8 mouse cellular contexts compared by ENCODE assay signal in the genomic region with DNA sequence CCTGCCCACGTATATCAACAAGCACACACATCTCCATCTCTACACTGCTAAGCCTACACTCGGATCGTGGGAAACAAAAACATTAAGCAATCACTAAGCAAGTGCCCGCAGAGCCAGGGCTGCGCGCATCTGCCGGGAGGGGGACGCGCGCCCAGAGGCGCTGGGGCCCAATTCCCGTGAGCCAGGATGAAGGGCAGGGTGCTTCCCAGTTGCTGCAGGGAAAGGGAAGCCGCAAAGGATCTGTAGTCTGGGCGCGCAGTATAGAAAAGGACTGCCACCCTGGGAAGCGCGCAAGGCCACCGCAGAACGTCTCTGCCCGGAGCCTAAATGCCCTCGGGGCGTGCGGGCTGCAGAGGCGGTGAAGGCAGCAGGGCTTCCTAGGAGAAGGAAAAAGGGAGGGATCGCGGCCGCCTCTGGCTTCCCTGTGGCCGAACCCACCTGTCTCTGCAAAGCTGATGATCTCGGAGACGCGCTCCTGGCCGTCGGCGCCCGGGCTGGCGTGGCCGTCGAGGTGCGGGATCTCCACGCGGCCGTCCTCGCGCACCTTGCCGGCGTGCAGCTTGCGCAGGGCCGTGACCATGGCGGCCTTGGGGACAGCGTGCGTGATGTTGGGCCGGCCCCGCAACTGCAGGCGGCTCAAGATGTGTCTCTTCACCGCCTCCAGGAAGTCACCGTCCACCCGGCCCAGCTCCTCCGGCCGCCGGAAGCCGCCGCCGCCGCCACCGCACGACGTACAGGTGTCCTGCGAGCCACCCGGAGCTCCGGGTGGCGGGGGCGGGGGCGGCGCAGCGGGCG. TPM values are rescaled to one million over a fixed set of nuclear protein-coding genes. Genes with fewer than 3 reads are reported as not detected.
A peak's percentile ranks its signal among the peaks of the same experiment; 100 is the strongest.
DNase-seq lines count a peak whose midpoint lies in the region; ATAC-seq and TF ChIP-seq lines count a peak whose summit lies in the region.

No protein-coding gene starts in this region.

- intact Hi-C loops in gastrocnemius, adult 2 months (cut with DNase I) = loop anchor here (5.0 kb wide), 2 partner anchors 37 to 328 kb away; no protein-coding TSS in a partner anchor

- no peaks in the 10 kb centered on the region for H3K79me2 ChIP-seq in myocyte (ENCODE audit: control insufficient read depth, insufficient read depth)

- peak overlapping the region; percentile 97 for H3K4me2 ChIP-seq in hindbrain, embryonic 16.5 days (ENCODE audit: low read length)
- H3K4me2 ChIP-seq in myocyte (ENCODE audit: low read depth) = peak overlapping the region; percentile 53

- ATAC-seq in hindbrain, embryonic 16.5 days = no peak
- no peak for ATAC-seq in megakaryocyte-erythroid progenitor cell, adult 5-6 weeks (replicated peaks; ENCODE audit: low FRiP score, low TSS enrichment, poor library complexity, severe bottlenecking)

- 1% methylated on average over 56 of the region's 76 CpGs for WGBS in hindbrain, embryonic 16.5 days

- peak overlapping the region; percentile 81 for H3K9ac ChIP-seq in hindbrain, embryonic 16.5 days (ENCODE audit: low read depth, low read length)

- H3K27me3 ChIP-seq in hindbrain, embryonic 16.5 days (replicated peaks; ENCODE audit: control insufficient read depth, insufficient read depth, low read length) = peaks cover 51% of the 10 kb centered on the region
- peaks cover 7% of the 10 kb centered on the region for H3K27me3 ChIP-seq in myocyte (ENCODE audit: control insufficient read depth, insufficient read depth, insufficient read length)

- peaks cover 32% of the 10 kb centered on the region for H3K4me1 ChIP-seq in hindbrain, embryonic 16.5 days (ENCODE audit: control insufficient read depth, insufficient read depth, low read depth, low read length)

- no peaks in the 10 kb centered on the region for H3K9me3 ChIP-seq in hindbrain, embryonic 16.5 days (ENCODE audit: control insufficient read depth, low read length)

- TF ChIP-seq POLR2A in myocyte (IDR thresholded peaks at IDR 0.05; ENCODE audit: insufficient read length, low read depth) = no peak

- H3K36me3 ChIP-seq in hindbrain, embryonic 16.5 days (ENCODE audit: control insufficient read depth, insufficient read depth, low read length) = no peaks in the 10 kb centered on the region
- no peaks in the 10 kb centered on the region for H3K36me3 ChIP-seq in myocyte (ENCODE audit: control insufficient read depth, insufficient read depth)

- H3ac ChIP-seq in myocyte (ENCODE audit: control insufficient read depth, insufficient read length) = peak overlapping the region; percentile 58

- TF ChIP-seq CTCF in gastrocnemius, adult 2 months (IDR thresholded peaks at IDR 0.05) = no peak

- no peak overlapping the region for H3K27ac ChIP-seq in gastrocnemius, adult 2 months
- peak overlapping the region; percentile 81 for H3K27ac ChIP-seq in hindbrain, embryonic 16.5 days (ENCODE audit: low read depth, low read length)

- H3K4me3 ChIP-seq in gastrocnemius, adult 2 months = peak overlapping the region; percentile 91
- peak overlapping the region; percentile 64 for H3K4me3 ChIP-seq in hindbrain, embryonic 16.5 days (ENCODE audit: low read length)
- H3K4me3 ChIP-seq in myocyte = peak overlapping the region; percentile 20

- DNase-seq in gastrocnemius, adult 2 months = no peak
- DNase-seq in gastrocnemius, adult 8-10 months (ENCODE audit: low spot score in 2 of 2) = no peak
- peak; percentile 34 to 41 for DNase-seq in right cerebral cortex, postnatal 10 days (ENCODE audit: low spot score in 2 of 2)
- no peak for DNase-seq in right cerebral cortex, postnatal 36 days (ENCODE audit: low spot score in 2 of 2)
- no peak for DNase-seq in adipocyte (ENCODE audit: low spot score)

TF ChIP-seq in myocyte, 11 proteins besides CTCF, POLR2A, EP300 and RAD21:
- TF ChIP-seq USF1 (IDR thresholded peaks at IDR 0.05; ENCODE audit: low read depth) (no peak), MYOG (IDR thresholded peaks at IDR 0.05; ENCODE audit: control insufficient read depth in 1 of 3, insufficient read depth in 1 of 3, insufficient read length in 2 of 3, low read depth in 2 of 3) (no peak), CEBPB (IDR thresholded peaks at IDR 0.05; ENCODE audit: insufficient read depth, poor library complexity, severe bottlenecking) (peak; percentile 51), POLR2AphosphoS2 (IDR thresholded peaks at IDR 0.05; ENCODE audit: insufficient read length, low read depth) (no peak), SRF (IDR thresholded peaks at IDR 0.05; ENCODE audit: control insufficient read depth, insufficient read length, low read depth) (no peak), TCF12 (IDR thresholded peaks at IDR 0.05; ENCODE audit: insufficient read depth, poor library complexity, severe bottlenecking) (no peak), MYOD1 (IDR thresholded peaks at IDR 0.05; ENCODE audit: control insufficient read depth in 1 of 3, insufficient read length in 2 of 3, low read depth in 2 of 3) (peak in 1 of 3 experiments; percentile 21), TCF3 (IDR thresholded peaks at IDR 0.05; ENCODE audit: insufficient read length, low read depth) (no peak)

RNA-seq across cellular contexts. Expression of gene Inhbb, which starts 1.7 kb away (rescaled TPM):
- total RNA-seq in gastrocnemius, adult 2 months (2021) = under 1 TPM; 0.43 to 0.89 TPM
- total RNA-seq in gastrocnemius, adult 8-10 months (2022) = 1 to 10 TPM in 1 of 4 experiments, under 1 TPM in 3; 0.39 to 1.3 (median 0.67) TPM
- 2.7 and 2.8 TPM in 2 replicates for polyA plus RNA-seq in hindbrain, embryonic 16.5 days (2015; fragmentation: Nextera tagmentation; extraction: Ambion mirVana)
- polyA plus RNA-seq in myocyte (2012; fragmentation: generic; extraction: Trizol) = 8.3 TPM
- not detected in 2 replicates for total RNA-seq in megakaryocyte-erythroid progenitor cell, adult 5-6 weeks (2014; fragmentation: Nextera tagmentation)
- not detected in 2 replicates for total RNA-seq in megakaryocyte-erythroid progenitor cell, adult 5-6 weeks (2017)

Comparison
In these comparisons a context has a peak if more than half of its experiments do, and no peak if none do; other contexts are left out.
1. DNase-seq: peak in right cerebral cortex, postnatal 10 days (2 of 2); none in gastrocnemius, adult 2 months (single experiment), gastrocnemius, adult 8-10 months (0 of 2), right cerebral cortex, postnatal 36 days (0 of 2) and adipocyte (single experiment).
2. H3K4me3 ChIP-seq: peak in every context shown above with its lines; median percentile 91 in gastrocnemius, adult 2 months; 64 in hindbrain, embryonic 16.5 days; 20 in myocyte.